Mouse (Mus musculus) C2C12 (cell line): ENCODE measurements at regions not wholly inside any gene's neighbourhood (a gene's known extent, or its start where the extent isn't known, plus 50 kb on each side); places are given as distances from the start of the nearest gene placed in this dataset.

ENCODE experiments used
- CEBPB ChIP-seq: IDR thresholded peaks from one replicate; pipeline ENCODE4 v1.6.1; 2011; ENCODE audit warnings: low read depth, mild to moderate bottlenecking, control low read depth, moderate library complexity
- CTCF ChIP-seq: IDR thresholded peaks from one replicate; pipeline ENCODE4 v1.5.1; 2011; ENCODE audit not compliant: control insufficient read depth, insufficient read depth, insufficient read length
- MYOD1 ChIP-seq: IDR thresholded peaks from one replicate; pipeline ENCODE4 v1.6.1; 2011; ENCODE audit warnings: low read depth; ENCODE audit not compliant: control insufficient read depth, insufficient read length
- USF1 ChIP-seq: IDR thresholded peaks from one replicate; pipeline ENCODE4 v1.6.1; 2011; ENCODE audit warnings: low read depth, mild to moderate bottlenecking, control low read depth, moderate library complexity

DNA sequence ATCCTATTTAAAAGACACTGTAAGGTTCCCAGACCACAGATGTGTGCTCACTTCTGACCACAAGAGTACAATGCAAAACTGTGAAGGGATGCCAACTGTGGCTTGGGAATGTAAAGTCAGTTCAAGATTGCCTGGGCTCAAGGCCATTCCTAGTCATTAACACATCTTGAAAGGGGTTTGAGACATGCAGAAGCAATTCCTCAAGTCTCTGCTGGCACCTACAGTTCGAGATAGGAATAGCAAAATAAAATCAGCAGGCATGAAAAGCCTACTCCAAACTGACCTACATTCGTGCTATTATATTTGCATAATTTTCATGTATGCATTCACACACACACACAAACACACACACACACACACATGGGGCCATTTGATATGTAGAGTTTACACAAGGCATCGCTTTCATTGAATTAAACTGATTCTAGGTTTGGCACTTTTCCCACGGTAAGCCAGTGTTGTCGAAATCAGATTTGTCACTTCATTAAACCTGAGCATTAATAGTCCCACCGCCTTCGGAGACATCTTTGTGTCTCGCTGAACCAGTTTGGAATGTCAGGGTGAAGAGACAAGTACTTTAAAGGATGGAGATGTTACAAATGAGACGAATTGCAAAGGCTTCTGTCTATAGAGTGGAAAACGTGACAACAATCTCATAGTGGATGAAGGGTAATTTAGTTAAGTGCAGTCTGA is 520.9 kb upstream of the Jmjd1c start:
- TF ChIP-seq CEBPB = no peak
- no peak for TF ChIP-seq USF1
- TF ChIP-seq CTCF = no peak
- no peak for TF ChIP-seq MYOD1
